Mouse (Mus musculus): ENCODE measurements around the gene Ankrd17.

DNA sequence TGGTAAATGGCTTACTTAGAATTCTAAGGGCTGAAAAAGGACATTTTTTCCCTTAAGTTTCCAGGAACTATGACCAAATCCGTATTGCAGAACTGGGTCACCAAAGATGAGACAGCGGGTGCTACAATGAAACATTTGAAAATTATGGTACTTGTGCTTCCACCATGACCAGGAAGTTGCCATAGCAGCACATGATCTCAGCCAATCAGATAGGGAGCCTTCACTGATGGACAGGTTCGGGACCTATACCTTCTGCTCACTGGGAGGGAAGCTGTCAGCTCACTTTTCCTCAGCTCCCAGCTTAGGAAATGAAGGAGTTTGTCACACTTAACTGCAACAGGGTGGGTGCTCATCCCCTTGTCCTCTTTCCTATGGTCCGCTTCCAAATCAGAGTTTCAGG lies 30.4 kb upstream of the Ankrd17 start:
- TF ChIP-seq CTCF (IDR thresholded peaks at IDR 0.05; ENCODE audit: low read depth) (no peak), EP300 (IDR thresholded peaks at IDR 0.05; ENCODE audit: low read depth) (no peak)
